Comparison of ENCODE assay signal across 18 mouse cellular contexts in the genomic region with DNA sequence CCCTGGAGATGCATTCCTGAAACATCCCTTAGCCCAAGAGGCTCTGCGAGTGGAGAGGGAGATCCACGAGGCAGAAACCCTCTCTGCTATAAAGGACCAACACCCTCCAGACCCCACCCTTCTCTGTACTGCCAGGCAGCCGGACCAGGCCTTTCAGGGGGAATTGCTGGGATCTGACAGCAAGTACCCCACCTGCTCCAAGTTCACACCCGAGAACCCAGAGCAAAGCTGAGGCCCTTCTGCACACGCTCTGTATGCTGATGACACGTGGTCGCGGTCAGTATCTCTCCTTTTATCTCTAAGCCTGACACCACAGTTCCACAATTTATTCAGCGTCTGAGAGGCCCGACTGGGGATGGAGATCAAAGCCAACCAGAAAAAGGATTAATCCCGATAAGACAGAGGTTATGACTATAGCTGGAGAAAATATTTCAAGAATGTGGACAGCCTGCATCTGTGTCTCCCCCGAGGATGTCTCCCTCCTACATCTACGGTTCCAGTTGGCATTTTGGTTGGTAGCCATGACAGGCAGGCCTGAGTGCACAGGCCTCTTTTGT.
DNase-seq lines count a peak whose midpoint lies in the region; ATAC-seq and TF ChIP-seq lines count a peak whose summit lies in the region.
"Had no signal": no experiment of that assay in that cellular context is flagged by ENCODE, and none has a peak within 500 bp of the region (broad histone marks: within the 10 kb centered on the region; RNA-seq: fewer than 3 reads in every experiment).

No protein-coding gene starts in this region.

- no peak for DNase-seq in kidney, adult 8-10 months
- DNase-seq in midbrain, embryonic 10.5 days (ENCODE audit: low spot score) = peak; percentile 31
- no peak for DNase-seq in gastrocnemius, adult 2 months
- no peak for DNase-seq in cerebellum, adult 9-11 months
- no peak for DNase-seq in hindbrain, embryonic 11.5 days (ENCODE audit: low spot score)
- DNase-seq: cerebellum, adult 11 months; kidney, adult 9 months; liver, embryonic 13.5 days; retina, postnatal 1 day; right cerebral cortex, postnatal 4 days; thymus, postnatal 36 days had no signal

- H3K27me3 ChIP-seq in kidney, embryonic 16.5 days (ENCODE audit: insufficient read depth, low read length) = no peaks in the 10 kb centered on the region
- no peaks in the 10 kb centered on the region for H3K27me3 ChIP-seq in embryonic facial prominence, embryonic 12.5 days
- no peaks in the 10 kb centered on the region for H3K27me3 ChIP-seq in midbrain, embryonic 10.5 days (ENCODE audit: low read depth, poor library complexity, severe bottlenecking)
- no peaks in the 10 kb centered on the region for H3K27me3 ChIP-seq in myocyte (ENCODE audit: control insufficient read depth, insufficient read depth, insufficient read length)
- no peaks in the 10 kb centered on the region for H3K27me3 ChIP-seq in hindbrain, embryonic 11.5 days (ENCODE audit: control insufficient read depth, insufficient read depth, low read length)
- H3K27me3 ChIP-seq: hindbrain, embryonic 15.5 days; liver, embryonic 13.5 days; lung, embryonic 15.5 days had no signal

- no peak overlapping the region for H3K4me2 ChIP-seq in kidney, embryonic 16.5 days (replicated peaks; ENCODE audit: low read depth, low read length)
- no peak overlapping the region for H3K4me2 ChIP-seq in embryonic facial prominence, embryonic 12.5 days (replicated peaks)
- peak overlapping the region; percentile 23 for H3K4me2 ChIP-seq in myocyte (ENCODE audit: low read depth)
- no peak overlapping the region for H3K4me2 ChIP-seq in hindbrain, embryonic 11.5 days (replicated peaks; ENCODE audit: low read depth, low read length)
- H3K4me2 ChIP-seq: hindbrain, embryonic 15.5 days; liver, embryonic 13.5 days; lung, embryonic 15.5 days had no signal

- 0 out of 2 replicates have a peak, but pooled peaks cover 6% of the 10 kb centered on the region for H3K4me1 ChIP-seq in kidney, embryonic 16.5 days (ENCODE audit: insufficient read depth, low read length)
- H3K4me1 ChIP-seq in embryonic facial prominence, embryonic 12.5 days = peaks cover 7% of the 10 kb centered on the region
- peaks cover 35% of the 10 kb centered on the region for H3K4me1 ChIP-seq in midbrain, embryonic 10.5 days
- H3K4me1 ChIP-seq in hindbrain, embryonic 11.5 days (replicated peaks; ENCODE audit: control insufficient read depth, insufficient read depth, low read length) = no peaks in the 10 kb centered on the region
- H3K4me1 ChIP-seq: hindbrain, embryonic 15.5 days; liver, embryonic 13.5 days; lung, embryonic 15.5 days had no signal

- no peaks in the 10 kb centered on the region for H3K9me3 ChIP-seq in kidney, embryonic 16.5 days (ENCODE audit: low read length)
- no peaks in the 10 kb centered on the region for H3K9me3 ChIP-seq in embryonic facial prominence, embryonic 12.5 days
- no peaks in the 10 kb centered on the region for H3K9me3 ChIP-seq in midbrain, embryonic 10.5 days (replicated peaks)
- no peaks in the 10 kb centered on the region for H3K9me3 ChIP-seq in hindbrain, embryonic 11.5 days (ENCODE audit: control insufficient read depth, low read length)
- H3K9me3 ChIP-seq: hindbrain, embryonic 15.5 days; liver, embryonic 13.5 days; lung, embryonic 15.5 days had no signal

- H3ac ChIP-seq in myocyte (ENCODE audit: control insufficient read depth, insufficient read length) = no peak overlapping the region

- peak; percentile 35; the same call in 1 of the 2 replicates for ATAC-seq in kidney, embryonic 16.5 days (ENCODE audit: low FRiP score, low TSS enrichment)
- peak; percentile 72; the same call in 1 of the 2 replicates for ATAC-seq in embryonic facial prominence, embryonic 12.5 days (ENCODE audit: insufficient number of reproducible peaks, insufficient read depth, low FRiP score, low TSS enrichment)
- ATAC-seq in hindbrain, embryonic 11.5 days (ENCODE audit: low FRiP score) = no peak
- ATAC-seq: forebrain, embryonic 16.5 days had no signal

- intact Hi-C loops in gastrocnemius, adult 2 months (cut with DNase I) = no loop called here

- no peaks in the 10 kb centered on the region for H3K79me2 ChIP-seq in myocyte (ENCODE audit: control insufficient read depth, insufficient read depth)

- TF ChIP-seq POLR2A in myocyte (IDR thresholded peaks at IDR 0.05; ENCODE audit: insufficient read length, low read depth) = no peak

- no peak overlapping the region for H3K9ac ChIP-seq in kidney, embryonic 16.5 days (replicated peaks; ENCODE audit: low read length)
- H3K9ac ChIP-seq in embryonic facial prominence, embryonic 12.5 days = no peak overlapping the region
- no peak overlapping the region for H3K9ac ChIP-seq in hindbrain, embryonic 11.5 days (ENCODE audit: low read depth, low read length)
- H3K9ac ChIP-seq: hindbrain, embryonic 15.5 days; liver, embryonic 13.5 days; lung, embryonic 15.5 days had no signal

- 42% methylated on average over 13 of the region's 13 CpGs for WGBS in kidney, embryonic 16.5 days
- 56% methylated on average over 13 of the region's 13 CpGs for whole genome bisulfite sequencing in embryonic facial prominence, embryonic 12.5 days
- WGBS in midbrain, embryonic 10.5 days = 44% methylated on average over 13 of the region's 13 CpGs
- WGBS in hindbrain, embryonic 11.5 days = 69% methylated on average over 13 of the region's 13 CpGs

- H3K4me3 ChIP-seq in kidney, embryonic 16.5 days (ENCODE audit: low read length) = no peak overlapping the region
- no peak overlapping the region for H3K4me3 ChIP-seq in embryonic facial prominence, embryonic 12.5 days
- no peak overlapping the region for H3K4me3 ChIP-seq in midbrain, embryonic 10.5 days
- no peak overlapping the region for H3K4me3 ChIP-seq in myocyte
- no peak overlapping the region for H3K4me3 ChIP-seq in gastrocnemius, adult 2 months
- no peak overlapping the region for H3K4me3 ChIP-seq in hindbrain, embryonic 11.5 days (ENCODE audit: low read depth, low read length)
- H3K4me3 ChIP-seq: erythroblast, embryonic 14.5 days; hindbrain, embryonic 15.5 days; liver, embryonic 13.5 days; lung, embryonic 15.5 days had no signal

- H3K27ac ChIP-seq in kidney, embryonic 16.5 days (ENCODE audit: low read length) = no peak overlapping the region
- no peak overlapping the region for H3K27ac ChIP-seq in embryonic facial prominence, embryonic 12.5 days
- H3K27ac ChIP-seq in midbrain, embryonic 10.5 days (replicated peaks) = peak overlapping the region; percentile 63
- no peak overlapping the region for H3K27ac ChIP-seq in gastrocnemius, adult 2 months
- H3K27ac ChIP-seq in hindbrain, embryonic 11.5 days (ENCODE audit: low read depth, low read length) = no peak overlapping the region
- H3K27ac ChIP-seq: hindbrain, embryonic 15.5 days; liver, embryonic 13.5 days; lung, embryonic 15.5 days had no signal

- no peak for TF ChIP-seq CTCF in gastrocnemius, adult 2 months (IDR thresholded peaks at IDR 0.05)

- H3K36me3 ChIP-seq in kidney, embryonic 16.5 days (ENCODE audit: insufficient read depth, low read length) = no peaks in the 10 kb centered on the region
- no peaks in the 10 kb centered on the region for H3K36me3 ChIP-seq in embryonic facial prominence, embryonic 12.5 days
- 0 out of 2 replicates have a peak, but pooled peaks cover 8% of the 10 kb centered on the region for H3K36me3 ChIP-seq in midbrain, embryonic 10.5 days
- no peaks in the 10 kb centered on the region for H3K36me3 ChIP-seq in myocyte (ENCODE audit: control insufficient read depth, insufficient read depth)
- no peaks in the 10 kb centered on the region for H3K36me3 ChIP-seq in hindbrain, embryonic 11.5 days (ENCODE audit: control insufficient read depth, insufficient read depth, low read length)
- H3K36me3 ChIP-seq: hindbrain, embryonic 15.5 days; liver, embryonic 13.5 days; lung, embryonic 15.5 days had no signal

TF ChIP-seq in myocyte, 11 proteins besides CTCF, POLR2A, EP300 and RAD21:
- TF ChIP-seq MYOD1 (IDR thresholded peaks at IDR 0.05; ENCODE audit: control insufficient read depth in 1 of 3, insufficient read length in 2 of 3, low read depth in 2 of 3) (peak in 2 of 3 experiments; percentile 27 to 41), MYOG (IDR thresholded peaks at IDR 0.05; ENCODE audit: control insufficient read depth in 1 of 3, insufficient read depth in 1 of 3, insufficient read length in 2 of 3, low read depth in 2 of 3) (peak in 1 of 3 experiments; percentile 43), SRF (IDR thresholded peaks at IDR 0.05; ENCODE audit: control insufficient read depth, insufficient read length, low read depth) (no peak)
TF ChIP-seq in myocyte: peak in this region for 2.
